Mouse (Mus musculus): ENCODE data around the gene Myh3. TPM values are rescaled to one million over a fixed set of nuclear protein-coding genes. Genes with fewer than 3 reads are reported as not detected.
A peak's percentile ranks its signal among the peaks of the same experiment; 100 is the strongest.

Gene Myh3
- total RNA-seq, 2 experiments from 2014 or later = 7.7 to 11.8 TPM

- no peak for DNase-seq
- intact Hi-C loops (cut with DNase I) = no loop called here
Observed at GRCm38 (mm10) chr11:67100169-67100568, 22.1 kb downstream of the Myh3 start.

GRCm38 (mm10) chr11:67101713-67102112, 23.6 kb downstream of the Myh3 start:
- DNase-seq = peak in 1 of 2 experiments; percentile 35
- intact Hi-C loops (cut with DNase I) = no loop called here

DNA sequence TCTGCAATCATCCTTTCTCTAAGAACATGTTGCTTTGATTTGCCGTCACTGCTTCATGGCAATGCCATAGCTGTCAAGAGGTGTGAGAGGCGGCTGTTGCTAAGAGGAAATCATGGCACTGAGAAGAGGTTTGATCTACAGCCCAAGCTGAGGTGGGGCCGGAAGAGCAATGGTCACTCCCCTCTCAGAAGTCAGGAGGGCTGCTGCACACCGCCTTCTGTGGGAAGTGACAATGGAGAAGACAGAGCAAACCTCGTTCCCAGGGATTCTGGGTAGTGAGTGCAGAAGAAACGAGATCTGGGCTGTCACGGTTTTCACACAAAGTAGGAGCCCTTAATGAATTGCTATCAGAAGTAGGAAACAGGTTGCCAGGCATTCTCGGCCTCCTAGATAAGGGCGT, 25.2 kb downstream of the Myh3 start:
- intact Hi-C loops (cut with DNase I) = no loop called here
- DNase-seq = no peak

DNA sequence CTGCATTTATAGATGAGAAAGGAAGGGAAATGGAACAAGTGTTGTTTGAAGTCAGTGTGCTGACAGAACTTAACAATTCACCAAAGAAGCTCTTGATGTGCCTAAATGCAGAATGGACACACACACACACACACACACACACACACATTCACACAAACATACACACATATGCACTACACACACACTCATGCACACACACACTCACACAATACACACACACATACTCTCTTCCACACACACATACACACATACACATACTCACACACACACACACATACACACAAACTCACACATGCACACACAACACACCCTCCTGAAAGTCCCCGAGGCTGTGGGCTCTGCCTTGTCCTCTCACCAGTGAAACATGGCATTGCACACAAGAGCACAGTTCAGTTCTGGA, 26.1 kb downstream of the Myh3 start:
- no peak for DNase-seq
- intact Hi-C loops (cut with DNase I) = no loop called here

DNA sequence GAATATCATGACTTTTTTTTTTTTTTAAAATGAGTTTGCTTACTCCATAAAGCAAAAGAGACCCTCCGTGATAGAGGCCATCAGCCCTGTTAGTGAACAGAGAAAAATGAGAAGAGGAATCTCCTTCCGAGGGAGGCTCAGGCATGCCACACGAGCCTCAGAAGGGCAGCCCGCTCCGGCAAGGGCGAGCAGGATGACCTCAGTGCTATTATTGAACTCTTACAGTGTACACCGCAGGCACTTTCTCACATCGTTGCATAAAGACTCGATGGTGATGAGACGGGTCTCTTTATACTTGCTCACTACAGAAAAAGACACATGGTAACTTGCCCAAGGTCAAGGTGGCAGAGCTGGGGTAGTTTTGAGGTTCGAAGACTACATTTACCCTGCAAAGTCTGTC, 26.6 kb downstream of the Myh3 start:
- no peak for DNase-seq
- intact Hi-C loops (cut with DNase I) = no loop called here

- intact Hi-C loops (cut with DNase I) = no loop called here
- DNase-seq = peak in 1 of 2 experiments; percentile 27
Observed at GRCm38 (mm10) chr11:67105689-67106088, 27.6 kb downstream of the Myh3 start.

DNA sequence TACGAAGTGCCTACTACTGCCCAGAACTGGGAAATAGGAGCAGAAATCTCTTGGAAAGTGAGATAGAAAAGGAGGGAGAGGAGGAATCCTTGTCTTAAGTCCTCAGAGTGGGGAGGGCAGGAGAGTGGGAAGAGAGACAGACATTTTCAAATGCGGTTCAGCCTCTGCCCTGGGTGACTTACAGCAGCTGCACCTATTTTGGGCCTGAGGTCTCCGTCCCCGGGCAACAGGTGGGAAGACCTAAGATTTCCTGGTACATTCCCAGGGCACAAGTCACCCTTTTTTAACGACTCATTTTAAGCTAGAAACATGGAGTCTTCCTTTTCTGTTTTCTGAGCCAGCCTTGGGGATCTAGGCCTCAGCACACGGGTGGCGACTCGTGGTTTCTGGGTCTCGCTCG, 28.9 kb downstream of the Myh3 start:
- no peak for DNase-seq
- intact Hi-C loops (cut with DNase I) = no loop called here

- peak; percentile 60 to 65 for DNase-seq
- intact Hi-C loops (cut with DNase I) = loop anchor here (1.0 kb wide), 1 partner anchor 239 kb away; no protein-coding TSS in a partner anchor
Observed at GRCm38 (mm10) chr11:67110168-67110948, 32.3 kb downstream of the Myh3 start.

DNA sequence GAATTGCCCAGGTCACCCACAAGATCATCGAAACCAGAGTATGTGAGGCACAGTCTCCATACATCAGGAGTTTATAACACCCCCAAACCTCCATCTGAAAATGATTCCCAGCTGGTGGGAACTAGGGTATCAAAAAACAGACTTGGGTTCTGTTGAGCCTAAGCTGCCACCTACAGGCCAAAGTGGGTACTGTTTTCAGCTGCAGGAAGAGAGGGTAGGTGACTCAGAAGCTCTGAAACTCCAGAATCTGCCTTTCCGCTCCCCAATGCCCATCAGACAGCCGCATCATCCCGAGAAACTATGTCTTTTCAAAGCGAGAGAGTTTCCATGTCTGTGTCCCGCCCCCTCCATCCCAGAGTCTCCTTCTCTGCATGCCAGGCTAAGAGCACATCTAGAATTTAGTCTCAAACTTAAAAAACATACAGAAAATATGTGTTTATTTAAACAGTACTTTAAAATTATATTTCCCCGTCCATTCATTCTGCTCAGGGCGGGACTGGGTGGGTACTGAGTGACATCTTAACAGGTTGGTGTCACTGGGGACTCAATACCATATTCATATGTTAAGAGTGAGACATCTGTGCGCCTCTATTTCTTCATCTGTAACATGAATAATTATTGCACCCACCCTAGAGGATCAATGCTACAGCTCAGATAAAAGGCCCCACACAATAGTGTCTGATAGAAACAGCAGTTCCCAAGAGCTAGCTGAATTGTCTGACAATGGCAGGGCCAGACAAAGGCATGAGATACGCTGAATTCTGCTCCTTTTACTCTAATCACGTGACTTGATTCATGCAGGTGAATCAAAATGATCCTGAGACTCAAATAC, 34.1 kb downstream of the Myh3 start:
- peak; percentile 60 to 61 for DNase-seq
- intact Hi-C loops (cut with DNase I) = loop anchor here (2.0 kb wide), 1 partner anchor 125 kb away; no protein-coding TSS in a partner anchor

GRCm38 (mm10) chr11:67112851-67113202, 34.7 kb downstream of the Myh3 start:
- peak; percentile 62 to 66 for DNase-seq
- intact Hi-C loops (cut with DNase I) = loop anchor here (2.0 kb wide), 1 partner anchor 124 kb away; no protein-coding TSS in a partner anchor

GRCm38 (mm10) chr11:67113381-67113780, 35.3 kb downstream of the Myh3 start:
- intact Hi-C loops (cut with DNase I) = loop anchor here (2.0 kb wide), 1 partner anchor 123 kb away; no protein-coding TSS in a partner anchor
- DNase-seq = no peak

DNA sequence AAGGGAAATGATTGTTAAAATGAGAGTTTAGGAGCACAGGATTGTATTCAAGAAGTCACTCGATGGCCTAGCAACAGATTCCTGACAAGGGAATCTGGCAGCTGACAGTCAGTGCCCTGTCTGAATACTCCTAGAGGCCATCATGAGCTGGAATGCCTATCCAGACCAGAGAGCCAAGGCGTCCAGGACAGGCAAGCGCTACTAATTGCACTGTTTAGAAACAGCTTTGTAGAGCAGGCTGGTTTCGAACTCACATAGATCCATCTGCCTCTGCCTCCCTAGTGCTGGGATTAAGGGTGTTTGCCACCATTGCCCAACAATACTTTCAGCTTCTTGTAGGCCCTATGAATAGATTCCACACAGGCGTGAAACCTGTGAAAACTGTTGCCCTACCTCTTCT, 36.2 kb downstream of the Myh3 start:
- DNase-seq = no peak
- intact Hi-C loops (cut with DNase I) = no loop called here

- peak; percentile 32 to 57 for DNase-seq
- intact Hi-C loops (cut with DNase I) = no loop called here
Observed at GRCm38 (mm10) chr11:67114901-67115300, 36.8 kb downstream of the Myh3 start.

GRCm38 (mm10) chr11:67116725-67117124, 38.6 kb downstream of the Myh3 start:
- DNase-seq = no peak
- intact Hi-C loops (cut with DNase I) = no loop called here

DNA sequence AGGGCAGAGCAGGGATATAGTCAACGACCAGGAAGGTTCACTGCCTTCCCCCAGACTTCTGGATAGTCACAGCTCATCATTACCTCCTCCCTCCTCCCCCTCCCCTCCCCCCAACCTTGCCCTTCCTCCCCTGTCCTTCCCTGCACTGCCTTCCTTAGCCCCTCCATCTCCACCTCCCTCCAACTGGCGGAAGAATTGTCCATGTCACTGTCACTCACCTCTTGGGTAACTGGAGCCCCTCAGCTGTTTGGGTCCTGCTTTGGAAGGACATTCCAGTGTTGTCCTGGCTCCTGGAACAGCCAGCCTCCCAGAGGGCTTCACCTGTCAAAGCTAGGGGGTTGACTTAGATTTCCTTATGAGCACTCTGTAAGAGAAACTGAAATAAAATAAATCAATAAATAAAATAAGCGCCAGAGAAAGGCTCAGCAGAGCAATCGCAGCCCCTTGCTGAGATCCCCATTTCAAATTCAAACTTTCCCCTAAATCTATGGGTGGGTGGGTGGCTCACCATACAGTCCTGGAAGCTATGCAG, 41.5 kb downstream of the Myh3 start:
- peak in 1 of 2 experiments; percentile 49 for DNase-seq
- intact Hi-C loops (cut with DNase I) = loop anchor here (2.0 kb wide), 1 partner anchor 117 kb away; no protein-coding TSS in a partner anchor

DNA sequence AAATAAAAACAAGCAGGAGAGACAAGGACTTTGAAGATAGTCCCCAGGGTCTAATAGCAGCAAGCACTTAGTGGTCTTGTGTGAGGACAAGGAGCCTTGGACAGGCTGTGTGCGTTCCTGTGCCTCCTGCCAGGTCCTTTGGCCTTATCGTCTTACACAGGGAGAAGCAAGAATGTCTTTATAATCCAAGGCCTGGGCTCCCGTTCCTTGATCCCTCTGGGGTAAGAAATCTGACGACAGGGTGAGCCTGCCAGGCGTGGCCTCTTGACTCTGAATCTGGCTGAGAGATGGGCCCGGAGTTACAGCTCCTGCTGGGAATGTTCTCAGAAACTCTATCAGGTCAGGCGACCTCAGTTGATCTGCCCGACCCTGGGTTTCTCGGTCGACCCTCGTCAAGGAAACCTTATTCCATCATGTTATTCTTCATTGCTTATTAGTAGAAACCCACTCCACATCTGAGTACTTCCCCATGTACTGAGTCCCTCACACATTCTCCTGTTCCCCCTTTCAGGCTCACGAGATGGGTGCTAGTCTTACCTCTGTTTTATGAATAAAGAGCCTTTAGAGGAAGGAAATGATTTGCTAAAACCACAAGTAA, 42.7 kb downstream of the Myh3 start:
- peak; percentile 65 to 71 for DNase-seq
- intact Hi-C loops (cut with DNase I) = loop anchor here (2.0 kb wide), 1 partner anchor 116 kb away; no protein-coding TSS in a partner anchor

DNA sequence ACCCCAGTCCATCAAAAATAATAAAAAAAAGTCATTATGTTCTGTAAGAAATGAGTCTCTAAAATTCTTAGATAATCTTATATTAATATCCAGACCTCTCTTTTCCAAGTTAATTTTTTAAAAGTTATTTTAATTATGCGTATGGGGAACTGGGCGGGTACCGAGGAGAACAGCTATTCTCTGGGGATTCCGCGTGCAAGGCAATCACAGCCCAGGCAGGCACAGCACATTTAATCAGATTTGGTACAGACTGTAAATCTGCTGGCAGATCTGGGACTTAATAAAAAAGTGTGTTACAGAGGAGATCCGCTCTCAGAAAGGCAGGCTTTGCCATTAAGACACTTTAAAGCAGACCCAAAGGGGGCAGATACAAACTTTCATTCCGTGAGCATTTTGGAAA, 46.8 kb downstream of the Myh3 start:
- intact Hi-C loops (cut with DNase I) = no loop called here
- no peak for DNase-seq

DNA sequence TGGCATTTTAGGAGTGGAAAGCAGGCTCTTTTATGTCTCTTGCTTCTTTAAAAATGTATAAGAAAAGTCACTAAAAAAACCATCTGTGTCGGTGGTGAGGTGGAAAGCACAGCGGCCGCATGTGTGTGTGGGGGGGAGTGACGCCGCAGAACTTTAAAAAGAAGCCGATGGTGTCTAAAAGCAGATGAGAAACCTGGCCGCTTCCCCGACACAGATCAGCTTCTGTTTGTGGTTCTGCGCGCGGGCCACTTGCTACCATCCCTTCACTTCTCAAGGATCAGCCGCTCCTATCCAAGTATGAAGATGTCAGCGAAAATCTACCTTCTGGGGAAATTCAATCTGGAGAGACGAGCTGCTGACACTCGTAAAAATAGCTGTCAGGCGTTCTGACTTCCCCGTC, 47.3 kb downstream of the Myh3 start:
- peak; percentile 44 to 62 for DNase-seq
- intact Hi-C loops (cut with DNase I) = no loop called here

DNA sequence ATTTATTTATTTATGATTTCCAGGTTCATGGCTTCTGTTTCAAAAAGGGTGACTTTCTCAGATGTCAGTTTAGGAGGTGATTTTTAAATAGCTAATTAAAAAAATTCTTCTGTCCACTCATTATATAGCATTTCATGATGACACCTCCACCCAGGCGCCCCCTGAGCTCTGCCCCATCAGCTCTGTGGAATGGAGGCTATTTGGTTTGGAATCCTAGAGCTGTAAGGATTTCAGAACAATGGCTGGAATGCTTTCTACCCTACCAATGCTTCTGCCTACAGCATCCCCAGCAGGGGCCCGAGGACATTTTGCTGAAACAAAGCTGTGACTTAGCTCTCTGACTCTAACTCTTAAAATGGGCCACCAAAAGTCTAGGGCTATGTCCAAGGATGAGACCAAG, 55.4 kb downstream of the Myh3 start:
- intact Hi-C loops (cut with DNase I) = no loop called here
- no peak for DNase-seq

GRCm38 (mm10) chr11:67134654-67135053, 56.6 kb downstream of the Myh3 start:
- no peak for DNase-seq
- intact Hi-C loops (cut with DNase I) = no loop called here

DNA sequence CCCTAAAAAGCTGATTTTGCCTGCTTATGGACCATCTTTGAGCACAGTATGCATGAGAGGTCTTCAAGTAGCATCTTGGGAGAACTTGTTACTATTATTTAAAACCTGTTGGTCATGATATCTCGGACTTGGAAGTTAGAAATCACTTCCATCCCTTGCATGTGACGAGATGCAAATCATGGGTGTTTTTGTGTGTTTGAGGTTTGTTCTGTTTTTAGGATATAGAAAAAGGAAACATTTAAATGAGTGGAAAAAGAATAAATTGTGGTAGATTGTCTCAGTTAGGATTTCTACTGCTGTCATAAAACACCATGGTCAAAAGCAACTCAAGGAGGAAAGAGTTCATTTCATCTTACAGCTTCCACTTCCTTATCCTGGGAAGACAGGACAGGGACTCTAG, 57.4 kb downstream of the Myh3 start:
- DNase-seq = no peak
- intact Hi-C loops (cut with DNase I) = no loop called here

Measured in gastrocnemius, postnatal 36 days (tissue).